Mouse (Mus musculus) kidney, postnatal 0 days (tissue): ENCODE results near the gene Atpaf1. TPM values are rescaled to one million over a fixed set of nuclear protein-coding genes. Genes with fewer than 3 reads are reported as not detected.

ENCODE experiments used
- ATAC-seq: fragments of 200-750 bp; cut with Nextera tagmentation; replicated peaks from 2 replicates; pipeline ENCODE4 v1.8.0; 2017; ENCODE audit warnings: low read depth, moderate number of reproducible peaks, moderate TSS enrichment, moderate library complexity; ENCODE audit not compliant: low FRiP score
- DNase-seq: peaks from one replicate; pipeline ENCODE4 v3.0.0-alpha.2; 2016; ENCODE audit warnings: low spot score
- H3K27ac ChIP-seq: fragments of 300-500 bp; sonication (generic); 2 replicates; pipeline ENCODE4 v1.5.1; 2014; ENCODE audit warnings: mild to moderate bottlenecking
- H3K27me3 ChIP-seq: fragments of 300-500 bp; sonication (generic); 2 replicates; pipeline ENCODE4 v1.6.1; 2014; ENCODE audit warnings: low read length, mixed read lengths; ENCODE audit not compliant: insufficient read depth
- H3K36me3 ChIP-seq: fragments of 300-500 bp; sonication (generic); 2 replicates; pipeline ENCODE4 v1.6.1; 2014; ENCODE audit warnings: low read length, mixed read lengths; ENCODE audit not compliant: insufficient read depth
- H3K4me1 ChIP-seq: fragments of 300-500 bp; sonication (generic); replicated peaks from 2 replicates; pipeline ENCODE4 v1.6.1; 2014; ENCODE audit warnings: antibody characterized with exemption, low read length, mixed read lengths; ENCODE audit not compliant: insufficient read depth
- H3K4me2 ChIP-seq: fragments of 300-500 bp; sonication (generic); 2 replicates; pipeline ENCODE4 v1.6.1; 2014; ENCODE audit warnings: mild to moderate bottlenecking, low read length, moderate library complexity, mixed read lengths
- H3K4me3 ChIP-seq: fragments of 300-500 bp; sonication (generic); replicated peaks from 2 replicates; pipeline ENCODE4 v1.5.1; 2014; ENCODE audit warnings: low read depth, low read length
- H3K9ac ChIP-seq: fragments of 300-500 bp; sonication (generic); 2 replicates; pipeline ENCODE4 v1.6.1; 2014; ENCODE audit warnings: low read depth, low read length
- H3K9me3 ChIP-seq: fragments of 300-500 bp; sonication (generic); replicated peaks from 2 replicates; pipeline ENCODE4 v1.6.1; 2016; ENCODE audit warnings: low read length, inconsistent platforms, mixed read lengths
- CTCF ChIP-seq: IDR thresholded peaks from 2 replicates; pipeline ENCODE4 v1.5.1; 2016; ENCODE audit warnings: antibody characterized with exemption, low read depth, mild to moderate bottlenecking, moderate library complexity
- WGBS: fragments of 180-500 bp; shearing (Covaris S2); extraction: QIAGEN DNeasy Blood & Tissue Kit; methylation state at CpG from one replicate; pipeline ENCODE4 v1.1.7; 2014; 5-methylcytosine and 5-hydroxymethylcytosine counted together
- polyA plus RNA-seq: library from polyadenylated mRNA; unstranded; fragments of >200 nt; fragmentation: Nextera tagmentation; extraction: Ambion mirVana; gene quantifications from 2 replicates; pipeline ENCODE4 v1.2.1, GENCODE M21; 2015

The Atpaf1 gene
- polyA plus RNA-seq, 1 experiment from 2014 or later = 62.1 TPM

GRCm38 (mm10) chr4:115767647-115768467 is 16.8 kb upstream of the Atpaf1 start:
- H3K9ac ChIP-seq = no peak overlapping the region
- peak; percentile 46; the same call in 1 of the 2 replicates for ATAC-seq
- H3K4me1 ChIP-seq = no peaks in the 10 kb centered on the region
- H3K9me3 ChIP-seq = no peaks in the 10 kb centered on the region
- H3K4me2 ChIP-seq = no peak overlapping the region
- peaks cover 18% of the 10 kb centered on the region; the same call in 1 of the 2 replicates for H3K36me3 ChIP-seq
- TF ChIP-seq CTCF = no peak
- no peaks in the 10 kb centered on the region for H3K27me3 ChIP-seq
- DNase-seq = peak; percentile 16
- H3K4me3 ChIP-seq = no peak overlapping the region
- no peak overlapping the region; the same call in 1 of the 2 replicates for H3K27ac ChIP-seq
- WGBS = 46% methylated on average over 11 of the region's 11 CpGs

GRCm38 (mm10) chr4:115775056-115775455 is 9.6 kb upstream of the Atpaf1 start:
- no peak overlapping the region for H3K9ac ChIP-seq
- H3K4me1 ChIP-seq = no peaks in the 10 kb centered on the region
- H3K27ac ChIP-seq = no peak overlapping the region
- DNase-seq = no peak
- no peak for ATAC-seq
- H3K4me2 ChIP-seq = no peak overlapping the region
- 83% methylated on average over 6 of the region's 6 CpGs for WGBS
- H3K36me3 ChIP-seq = peaks cover 2% of the 10 kb centered on the region; the same call in 1 of the 2 replicates
- H3K4me3 ChIP-seq = no peak overlapping the region
- no peak for TF ChIP-seq CTCF
- no peaks in the 10 kb centered on the region for H3K27me3 ChIP-seq
- H3K9me3 ChIP-seq = no peaks in the 10 kb centered on the region

- Histone ChIP-seq H3K4me1 (no peaks in the 10 kb centered on the region), H3K27ac (no peak overlapping the region), H3K4me3 (no peak overlapping the region), H3K36me3 (0 out of 2 replicates have a peak, but pooled peaks cover 1% of the 10 kb centered on the region), H3K9me3 (no peaks in the 10 kb centered on the region), H3K4me2 (no peak overlapping the region), H3K9ac (no peak overlapping the region), H3K27me3 (no peaks in the 10 kb centered on the region)
- WGBS = 87% methylated on average over 2 of the region's 2 CpGs
- TF ChIP-seq CTCF = no peak
- DNase-seq (no peak), ATAC-seq (no peak)
Observed at GRCm38 (mm10) chr4:115777627-115778026, 7.0 kb upstream of the Atpaf1 start.

GRCm38 (mm10) chr4:115780269-115780668 is 4.3 kb upstream of the Atpaf1 start:
- ATAC-seq = no peak

GRCm38 (mm10) chr4:115780918-115781317 is 3.7 kb upstream of the Atpaf1 start, which contains the start of gene Tex38:
Tex38 (minus strand) TSS chr4:115781018.
- Histone ChIP-seq H3K36me3 (no peaks in the 10 kb centered on the region), H3K4me3 (no peak within 1 kb of the TSS), H3K27ac (no peak within 1 kb of the TSS), H3K27me3 (no peaks in the 10 kb centered on the region), H3K4me2 (no peak within 1 kb of the TSS), H3K9me3 (no peaks in the 10 kb centered on the region), H3K4me1 (peaks cover 4% of the 10 kb centered on the region; the same call in 1 of the 2 replicates), H3K9ac (no peak within 1 kb of the TSS)
- no peak for TF ChIP-seq CTCF
- WGBS = 88% methylated on average over 3 of the region's 3 CpGs
- ATAC-seq = no peak
- DNase-seq = no peak

More at GRCm38 (mm10) chr4:115780269-115780668, 4.3 kb upstream of the Atpaf1 start:
- WGBS = 19% methylated on average over 6 of the region's 6 CpGs
- Histone ChIP-seq H3K4me2 (no peak overlapping the region), H3K36me3 (no peaks in the 10 kb centered on the region), H3K27ac (no peak overlapping the region), H3K27me3 (no peaks in the 10 kb centered on the region), H3K4me1 (no peaks in the 10 kb centered on the region), H3K4me3 (no peak overlapping the region), H3K9ac (no peak overlapping the region), H3K9me3 (no peaks in the 10 kb centered on the region)
- peak; percentile 8 for DNase-seq
- TF ChIP-seq CTCF = no peak

GRCm38 (mm10) chr4:115782026-115782805 is 2.4 kb upstream of the Atpaf1 start:
- WGBS = 87% methylated on average over 5 of the region's 5 CpGs
- Histone ChIP-seq H3K4me1 (peaks cover 5% of the 10 kb centered on the region; the same call in 1 of the 2 replicates), H3K4me2 (no peak overlapping the region), H3K27me3 (no peaks in the 10 kb centered on the region), H3K9me3 (no peaks in the 10 kb centered on the region), H3K4me3 (no peak overlapping the region), H3K27ac (no peak overlapping the region), H3K36me3 (no peaks in the 10 kb centered on the region), H3K9ac (no peak overlapping the region)
- DNase-seq (no peak), ATAC-seq (no peak)
- TF ChIP-seq CTCF = no peak
